Mouse (Mus musculus): ENCODE measurements at regions not wholly inside any gene's neighbourhood (a gene's known extent, or its start where the extent isn't known, plus 50 kb on each side); places are given as distances from the start of the nearest gene placed in this dataset.
A peak's percentile ranks its signal among the peaks of the same experiment; 100 is the strongest.

- no peak for DNase-seq
Measured at GRCm38 (mm10) chr16:5537286-5538204, 281.8 kb upstream of the Eef2kmt start.

GRCm38 (mm10) chr16:5536515-5536972 lies 280.8 kb upstream of the Eef2kmt start:
- DNase-seq: no peak

GRCm38 (mm10) chr16:5535414-5535813 lies 279.6 kb upstream of the Eef2kmt start:
- DNase-seq: no peak

- DNase-seq: no peak
Measured at GRCm38 (mm10) chr16:5534862-5535261, 279.1 kb upstream of the Eef2kmt start.

GRCm38 (mm10) chr16:5534385-5534784 lies 278.6 kb upstream of the Eef2kmt start:
- no peak for DNase-seq

- DNase-seq: no peak
Measured at GRCm38 (mm10) chr16:5532281-5532680, 276.5 kb upstream of the Eef2kmt start.

- no peak for DNase-seq
Measured at GRCm38 (mm10) chr16:5529823-5530222, 274.0 kb upstream of the Eef2kmt start.

GRCm38 (mm10) chr16:5527936-5528335 lies 272.2 kb upstream of the Eef2kmt start:
- DNase-seq: no peak

- DNase-seq: no peak
Measured at GRCm38 (mm10) chr16:5524375-5524774, 268.6 kb upstream of the Eef2kmt start.

- DNase-seq: no peak
Measured at GRCm38 (mm10) chr16:5523402-5524021, 267.7 kb upstream of the Eef2kmt start.

GRCm38 (mm10) chr16:5517746-5518145 lies 262.0 kb upstream of the Eef2kmt start:
- no peak for DNase-seq

GRCm38 (mm10) chr16:5515867-5516266 lies 260.1 kb upstream of the Eef2kmt start:
- DNase-seq: no peak

GRCm38 (mm10) chr16:5507261-5507660 lies 251.5 kb upstream of the Eef2kmt start:
- DNase-seq: no peak

GRCm38 (mm10) chr16:5501961-5502360 lies 246.2 kb upstream of the Eef2kmt start:
- DNase-seq: no peak

- DNase-seq: no peak
Measured at GRCm38 (mm10) chr16:5496051-5496685, 240.4 kb upstream of the Eef2kmt start.

GRCm38 (mm10) chr16:5493352-5493751 lies 237.6 kb upstream of the Eef2kmt start:
- no peak for DNase-seq

- DNase-seq: no peak
Measured at GRCm38 (mm10) chr16:5487259-5487658, 231.5 kb upstream of the Eef2kmt start.

- DNase-seq: no peak
Measured at GRCm38 (mm10) chr16:5483337-5483736, 227.6 kb upstream of the Eef2kmt start.

GRCm38 (mm10) chr16:5480148-5480547 lies 224.4 kb upstream of the Eef2kmt start:
- no peak for DNase-seq

GRCm38 (mm10) chr16:5478970-5479369 lies 223.2 kb upstream of the Eef2kmt start:
- DNase-seq: no peak

- DNase-seq: peak; percentile 61
Measured at GRCm38 (mm10) chr16:5471321-5471720, 215.5 kb upstream of the Eef2kmt start.

- peak; percentile 60 for DNase-seq
Measured at GRCm38 (mm10) chr16:5467587-5467986, 211.8 kb upstream of the Eef2kmt start.

- DNase-seq: no peak
Measured at GRCm38 (mm10) chr16:5466760-5467159, 211.0 kb upstream of the Eef2kmt start.
